Mouse (Mus musculus) frontal cortex, adult 2 months (tissue): ENCODE results near the gene En1. TPM values are rescaled to one million over a fixed set of nuclear protein-coding genes. Genes with fewer than 3 reads are reported as not detected.

ENCODE experiments used
- DNase-seq, 2 experiments: peaks; one replicate each; pipeline ENCODE4 v3.0.0; 2022; ENCODE audit warnings: low spot score in 1 of 2; ENCODE audit errors: extremely low spot score in 1 of 2
- polyA plus RNA-seq: library from polyadenylated mRNA; depleted of rRNA; stranded (reverse); fragments of >200 nt; gene quantifications from 2 replicates; pipeline ENCODE4 v1.2.3, GENCODE M21; 2012; rRNA removed

The En1 gene
- polyA plus RNA-seq, 1 experiment = not detected

DNA sequence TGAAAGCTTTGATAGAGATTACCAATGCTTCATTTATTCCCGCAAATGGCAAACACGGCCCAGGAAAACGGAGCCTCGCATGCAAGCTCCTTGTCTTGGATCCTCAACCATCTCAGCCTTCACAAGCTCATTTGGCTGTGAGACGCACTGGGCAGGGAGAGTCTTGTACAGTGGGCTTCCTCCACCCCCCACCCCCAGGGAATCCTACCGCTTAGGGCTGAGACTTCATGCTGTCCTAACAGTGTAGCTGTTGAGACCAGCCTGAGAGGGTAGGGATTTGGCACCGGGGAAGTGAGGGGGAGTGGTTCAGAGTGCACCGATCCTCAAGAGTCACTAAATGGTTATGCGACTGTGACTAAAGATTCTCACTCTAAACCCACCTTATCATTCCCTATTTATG lies 13.7 kb downstream of the En1 start:
- DNase-seq = no peak

DNA sequence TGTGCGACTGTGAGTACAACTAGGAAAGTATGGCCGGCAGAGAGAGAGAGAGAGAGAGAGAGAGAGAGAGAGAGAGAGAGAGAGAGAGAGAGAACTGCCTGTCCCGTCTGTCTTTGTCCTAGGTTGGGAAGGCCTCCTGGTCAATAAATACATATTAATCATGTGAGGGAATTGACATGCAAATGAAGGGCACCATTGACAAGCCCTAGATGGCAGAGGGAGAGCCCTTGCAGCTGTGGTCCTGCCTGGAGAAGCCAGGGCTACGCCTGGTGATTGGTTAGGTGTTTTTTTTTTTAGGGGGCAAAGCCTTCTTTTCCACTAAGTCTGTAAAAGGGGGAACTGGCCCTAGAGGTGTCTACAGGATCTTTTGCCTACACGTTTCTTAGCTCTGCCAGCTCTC lies 19.2 kb downstream of the En1 start:
- DNase-seq = no peak

DNA sequence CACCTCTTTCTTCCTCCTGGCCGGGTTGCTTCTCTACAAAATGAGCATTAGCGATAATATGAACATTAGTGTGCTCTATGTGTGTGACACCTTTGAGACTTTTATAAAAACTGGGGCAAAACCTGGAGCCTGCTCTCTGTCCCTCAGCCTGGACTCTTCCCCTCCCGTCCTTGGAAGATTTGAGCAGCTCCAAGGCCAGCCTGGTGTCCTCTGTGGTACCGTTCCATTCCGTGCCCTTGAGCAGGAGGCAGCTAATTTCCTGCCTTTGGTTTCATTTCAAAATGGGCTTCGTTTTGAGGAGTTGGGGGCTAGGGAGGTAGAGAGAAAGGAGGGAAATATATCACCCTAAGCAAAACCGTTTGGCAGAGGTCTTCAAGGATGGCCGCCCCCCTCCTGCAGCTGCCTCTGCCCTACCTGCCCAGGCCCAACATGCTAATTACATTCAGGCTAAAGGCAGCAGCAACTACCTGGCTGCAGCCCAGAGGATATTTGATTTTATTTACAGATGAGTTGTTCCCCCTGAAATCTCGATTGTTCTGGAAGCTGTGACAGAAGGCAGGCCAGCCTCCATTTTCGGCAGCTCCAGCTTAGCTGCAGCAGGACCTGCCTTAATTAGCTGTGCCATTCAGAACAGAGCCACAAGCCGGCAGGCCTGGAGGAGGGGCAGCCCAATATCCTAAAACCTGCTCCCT lies 24.9 kb downstream of the En1 start:
- no peak for DNase-seq

DNA sequence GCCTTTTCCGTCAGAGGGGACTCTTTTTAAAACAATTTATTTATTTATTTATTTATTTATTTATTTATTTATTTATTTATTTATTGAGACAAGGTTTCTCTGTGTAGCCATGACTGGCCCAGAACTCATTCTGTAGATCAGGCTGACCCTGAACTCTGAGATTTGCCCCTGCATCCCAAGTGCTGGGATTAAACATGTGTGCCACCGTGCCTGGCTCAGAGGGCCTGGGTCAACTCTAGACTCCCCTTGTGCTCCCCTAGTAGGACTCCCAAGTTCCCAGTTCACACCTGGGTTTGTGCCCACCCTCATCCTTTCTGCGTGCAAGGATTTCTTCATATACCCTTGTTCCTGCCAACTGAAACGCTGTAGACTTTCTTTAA lies 25.4 kb downstream of the En1 start:
- DNase-seq = no peak

DNA sequence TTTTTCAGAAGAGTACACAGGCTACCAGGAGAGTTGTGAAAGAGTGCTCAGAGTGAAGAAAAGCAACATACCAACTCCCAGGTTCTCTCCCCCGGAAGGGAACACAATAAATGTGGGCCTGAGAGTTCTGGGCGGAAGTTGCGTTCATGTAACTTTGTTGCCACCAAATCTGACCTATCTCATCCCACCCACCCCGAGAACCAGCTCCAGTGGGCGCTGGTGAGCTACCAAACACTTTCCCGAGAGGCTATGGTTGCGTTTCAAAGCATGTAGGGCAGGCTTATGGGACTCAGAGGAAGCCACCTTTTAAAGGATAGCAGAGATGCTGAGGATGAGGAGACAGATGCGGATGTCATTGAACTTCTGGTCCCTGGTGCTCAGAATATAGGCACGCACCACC lies 26.6 kb downstream of the En1 start:
- DNase-seq = no peak

DNA sequence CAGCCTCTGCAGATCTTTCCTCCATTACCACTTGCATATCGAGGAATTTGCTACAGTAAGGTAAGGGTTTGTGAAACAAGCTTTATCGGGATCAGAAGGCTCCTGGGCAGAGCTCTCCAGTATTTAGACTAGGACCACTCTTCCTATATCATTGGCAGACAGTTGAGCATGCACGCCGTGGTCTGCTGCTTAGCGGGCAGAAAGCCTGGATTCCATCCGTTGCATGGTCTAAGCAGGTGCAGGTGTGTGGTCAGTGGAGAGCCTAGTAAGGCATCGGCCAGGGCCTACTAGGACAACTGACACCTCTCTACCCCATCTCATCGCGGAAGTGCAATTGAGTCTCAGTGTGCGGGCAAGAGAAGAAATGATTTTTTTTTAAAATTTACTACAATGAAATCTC lies 41.2 kb downstream of the En1 start:
- no peak for DNase-seq

DNA sequence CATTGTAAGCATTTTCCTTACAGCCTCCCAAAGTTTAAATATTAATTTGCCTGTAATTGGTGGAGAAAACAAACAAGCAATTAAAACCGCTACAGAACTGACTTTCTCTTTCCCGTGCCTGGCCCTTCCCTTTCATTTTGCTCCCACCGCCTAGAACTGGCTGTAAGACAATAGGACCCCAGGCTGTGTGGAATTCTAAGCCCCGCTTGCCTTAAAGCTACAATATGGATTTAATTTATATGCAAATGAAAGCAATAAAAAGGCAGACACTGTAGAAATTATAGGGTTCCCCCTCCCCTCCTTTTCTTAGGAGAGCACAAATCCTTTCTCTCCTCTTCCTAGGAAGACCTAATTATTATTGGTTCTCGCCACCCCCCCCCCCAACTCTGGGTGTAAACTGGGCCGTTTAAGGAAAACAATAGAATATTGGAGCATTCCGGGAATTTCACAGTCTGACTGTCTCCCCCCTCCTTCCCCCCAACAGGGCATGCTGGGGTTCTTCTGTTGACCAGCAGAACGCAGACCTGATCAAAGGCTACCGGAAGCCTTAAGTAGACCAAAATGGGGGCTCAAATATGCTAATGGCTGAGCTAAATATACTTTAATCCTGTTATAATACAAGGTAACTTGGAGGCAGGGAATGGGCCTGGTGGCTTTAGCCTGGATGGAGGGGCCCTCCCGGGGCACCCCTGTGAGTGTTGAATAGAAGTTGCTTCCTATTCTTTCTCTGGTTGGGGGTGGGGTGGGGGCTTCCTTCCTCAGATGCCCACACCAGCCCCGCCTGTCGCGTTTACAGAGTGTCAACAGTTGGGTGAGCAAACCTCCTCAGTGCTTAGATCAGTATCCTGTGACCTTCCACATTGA lies 41.9 kb downstream of the En1 start:
- DNase-seq = no peak

DNA sequence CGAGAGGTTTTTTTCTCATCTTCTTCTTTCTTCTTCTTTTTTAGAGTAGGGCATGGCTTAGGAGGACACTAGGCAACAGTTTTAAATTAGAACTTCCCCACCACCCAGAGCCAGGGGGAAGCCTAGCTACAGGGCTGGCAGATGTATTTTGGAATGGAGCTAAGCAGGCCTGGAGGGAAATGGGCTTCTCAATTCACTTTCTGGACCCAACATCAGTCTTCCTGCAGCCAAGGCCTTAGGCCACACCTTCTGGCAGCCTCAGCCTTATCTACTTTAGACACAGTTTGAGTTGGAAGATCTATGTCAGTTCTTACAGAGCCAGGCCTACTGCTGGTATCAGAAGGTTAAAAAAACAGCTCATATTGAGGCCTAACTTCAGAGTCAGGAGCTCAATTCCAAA lies 42.5 kb downstream of the En1 start:
- DNase-seq = no peak

DNA sequence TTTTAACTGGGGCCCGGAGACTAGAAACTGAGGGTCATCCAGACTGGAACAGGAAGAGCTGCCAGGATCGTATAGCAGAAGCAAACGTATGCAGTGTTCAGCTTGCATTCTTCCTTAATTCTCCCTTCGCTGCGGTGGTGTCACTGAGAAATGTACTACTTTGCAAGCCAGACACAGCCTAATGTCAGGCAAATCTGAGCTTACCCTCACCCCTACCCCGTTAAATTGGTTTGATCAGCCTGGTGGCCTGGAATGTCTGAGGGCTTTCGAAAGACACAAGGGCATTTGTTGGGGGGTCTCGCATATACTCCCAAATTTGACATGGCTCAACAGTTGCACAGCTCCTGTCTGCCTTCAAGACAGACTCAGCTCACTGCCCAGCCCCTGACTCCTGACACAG lies 47.9 kb downstream of the En1 start:
- DNase-seq = no peak

DNA sequence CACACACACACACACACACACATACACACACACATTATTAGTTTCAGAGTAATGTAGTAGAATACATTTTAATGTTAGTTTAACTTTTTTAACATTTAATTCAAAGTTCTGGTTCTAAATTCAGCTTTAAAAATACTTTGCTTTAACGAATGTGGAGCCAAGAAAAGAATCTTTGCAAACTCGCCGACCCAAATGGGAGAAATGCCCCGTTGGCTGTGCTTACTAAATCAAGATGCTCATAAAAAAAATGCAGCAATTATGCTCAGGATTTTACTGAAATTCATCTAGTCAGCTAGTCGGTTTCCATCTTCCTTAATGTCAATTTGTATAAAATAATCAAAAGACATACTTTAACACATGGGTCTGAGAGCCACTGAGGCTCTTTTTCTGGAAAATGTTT lies 49.8 kb downstream of the En1 start:
- no peak for DNase-seq

DNA sequence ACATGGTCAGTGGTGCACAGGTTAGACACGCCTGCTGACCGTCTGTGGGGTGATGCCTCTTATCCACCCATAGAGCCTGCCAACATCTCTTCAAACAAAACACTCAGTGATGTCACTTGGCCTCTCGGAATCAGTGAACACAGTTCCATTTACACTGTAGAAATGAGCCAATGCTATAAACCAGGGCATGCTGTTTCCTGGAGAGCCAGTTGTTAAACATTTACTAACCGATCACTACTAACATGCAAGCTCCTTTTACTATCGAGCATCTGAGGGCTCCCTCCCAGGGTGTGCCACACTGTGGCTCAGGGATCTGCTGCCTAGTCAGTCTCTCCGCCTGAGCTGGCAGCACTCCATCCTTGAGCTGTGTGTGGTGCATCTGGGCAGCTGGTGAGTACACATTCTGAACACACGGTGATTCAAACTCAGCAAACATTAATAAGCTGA lies 52.8 kb downstream of the En1 start:
- peak; percentile 6 to 56 for DNase-seq

Other genes with a start within 250 kb of the En1 start
- not detected in 2 replicates for gene Marco, start 97.4 kb upstream of the En1 start, polyA plus RNA-seq